Mouse (Mus musculus) ES-E14 (cell line): Measurements from ENCODE around the gene Ckb.

Source experiments
- CHD2 ChIP-seq: IDR thresholded peaks from 2 replicates; pipeline ENCODE4 v1.6.1; 2014; ENCODE audit warnings: mild to moderate bottlenecking, low read depth, low read length, inconsistent platforms
- ZC3H11A ChIP-seq: IDR thresholded peaks from 2 replicates; pipeline ENCODE4 v1.6.1; 2012; ENCODE audit warnings: low read depth, mild to moderate bottlenecking, inconsistent platforms, low read length, borderline replicate concordance

- TF ChIP-seq CHD2 = no peak
- no peak for TF ChIP-seq ZC3H11A
Observed at GRCm38 (mm10) chr12:111652953-111653352, 19.2 kb downstream of the Ckb start.
